Mouse (Mus musculus) intestine, embryonic 16.5 days (tissue): Measurements from ENCODE around the gene Rnft2. TPM values are rescaled to one million over a fixed set of nuclear protein-coding genes. Genes with fewer than 3 reads are reported as not detected.
A peak's percentile ranks its signal among the peaks of the same experiment; 100 is the strongest.

Experiments
- ATAC-seq: fragments of 200-750 bp; cut with Nextera tagmentation; 2 replicates; pipeline ENCODE4 v1.8.0; 2017; ENCODE audit warnings: moderate TSS enrichment, moderate library complexity
- H3K27ac ChIP-seq: fragments of 300-500 bp; sonication (generic); 2 replicates; pipeline ENCODE4 v1.5.1; 2014; ENCODE audit warnings: mild to moderate bottlenecking, low read length
- H3K27me3 ChIP-seq: fragments of 300-500 bp; sonication (generic); replicated peaks from 2 replicates; pipeline ENCODE4 v1.6.1; 2014; ENCODE audit warnings: low read length, control low read depth, mixed read lengths; ENCODE audit not compliant: control insufficient read depth, insufficient read depth
- H3K36me3 ChIP-seq: fragments of 300-500 bp; sonication (generic); 2 replicates; pipeline ENCODE4 v1.6.1; 2014; ENCODE audit warnings: low read length, control low read depth; ENCODE audit not compliant: control insufficient read depth, insufficient read depth
- H3K4me1 ChIP-seq: fragments of 300-500 bp; sonication (generic); 2 replicates; pipeline ENCODE4 v1.6.1; 2014; ENCODE audit warnings: low read length, control low read depth, mixed read lengths; ENCODE audit not compliant: control insufficient read depth, insufficient read depth
- H3K4me2 ChIP-seq: fragments of 300-500 bp; sonication (generic); 2 replicates; pipeline ENCODE4 v1.6.1; 2014; ENCODE audit warnings: low read depth, low read length, control low read depth
- H3K4me3 ChIP-seq: fragments of 300-500 bp; sonication (generic); 2 replicates; pipeline ENCODE4 v1.5.1; 2014; ENCODE audit warnings: mild to moderate bottlenecking, low read length
- H3K9ac ChIP-seq: fragments of 300-500 bp; sonication (generic); 2 replicates; pipeline ENCODE4 v1.6.1; 2014; ENCODE audit warnings: low read depth, low read length
- H3K9me3 ChIP-seq: fragments of 300-500 bp; sonication (generic); 2 replicates; pipeline ENCODE4 v1.6.1; 2016; ENCODE audit warnings: low read length, control low read depth; ENCODE audit not compliant: control insufficient read depth
- WGBS: fragments of 180-500 bp; shearing (Covaris S2); extraction: QIAGEN DNeasy Blood & Tissue Kit; methylation state at CpG from one replicate; pipeline ENCODE4 v1.1.7; 2014; 5-methylcytosine and 5-hydroxymethylcytosine counted together
- polyA plus RNA-seq: library from polyadenylated mRNA; unstranded; fragments of >200 nt; fragmentation: Nextera tagmentation; extraction: Ambion mirVana; gene quantifications from 2 replicates; pipeline ENCODE4 v1.2.1, GENCODE M21; 2015

Rnft2 gene
- polyA plus RNA-seq, 1 experiment from 2014 or later: 2.6 TPM

DNA sequence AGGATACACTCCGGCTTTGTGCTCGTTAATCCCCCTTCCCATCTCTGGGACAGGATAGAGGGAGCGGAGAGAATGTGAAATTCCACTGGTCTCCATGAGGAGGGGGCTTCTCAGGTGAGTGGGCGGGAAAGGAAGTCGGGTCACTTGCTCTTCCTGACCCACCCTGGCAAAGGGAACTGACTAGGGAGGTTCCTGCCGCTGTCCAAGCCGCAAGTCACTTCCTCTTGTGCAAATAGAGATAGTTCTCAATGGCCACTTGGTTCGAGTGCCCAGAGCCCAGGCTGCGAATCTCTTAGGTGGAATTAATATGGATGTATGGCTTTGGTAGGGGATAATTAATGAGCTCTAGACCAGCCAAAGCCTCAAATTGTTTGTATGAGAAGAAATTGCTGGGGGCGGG, 15.1 kb upstream of the Rnft2 start:
- no peak overlapping the region for H3K27ac ChIP-seq
- WGBS: 77% methylated on average over 10 of the region's 10 CpGs
- no peaks in the 10 kb centered on the region for H3K9me3 ChIP-seq
- no peak overlapping the region for H3K4me3 ChIP-seq
- ATAC-seq: no peak
- no peak overlapping the region for H3K4me2 ChIP-seq
- 0 out of 2 replicates have a peak, but pooled peaks cover 2% of the 10 kb centered on the region for H3K4me1 ChIP-seq
- H3K27me3 ChIP-seq: no peaks in the 10 kb centered on the region
- H3K36me3 ChIP-seq: peaks cover 26% of the 10 kb centered on the region
- no peak overlapping the region for H3K9ac ChIP-seq

DNA sequence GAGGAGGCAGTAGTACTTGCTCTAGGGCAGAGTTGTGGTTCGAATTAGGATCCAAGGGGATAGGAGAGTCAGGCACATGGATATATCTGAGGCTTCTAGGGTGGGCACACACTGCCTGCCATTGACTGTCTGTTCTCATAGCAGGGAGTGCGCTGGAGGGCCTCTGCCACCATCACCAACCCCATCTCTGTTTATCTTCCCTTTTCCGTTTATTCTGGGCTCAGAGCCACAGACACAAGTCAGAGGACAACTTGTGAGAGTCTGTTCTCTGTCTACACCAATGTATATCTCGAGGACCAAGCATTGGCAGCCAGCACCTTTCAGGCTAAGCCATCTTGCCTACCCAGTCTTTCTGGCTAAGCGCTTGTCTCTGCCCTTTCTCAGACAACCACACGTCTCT, 14.7 kb upstream of the Rnft2 start:
- H3K36me3 ChIP-seq: peaks cover 26% of the 10 kb centered on the region

DNA sequence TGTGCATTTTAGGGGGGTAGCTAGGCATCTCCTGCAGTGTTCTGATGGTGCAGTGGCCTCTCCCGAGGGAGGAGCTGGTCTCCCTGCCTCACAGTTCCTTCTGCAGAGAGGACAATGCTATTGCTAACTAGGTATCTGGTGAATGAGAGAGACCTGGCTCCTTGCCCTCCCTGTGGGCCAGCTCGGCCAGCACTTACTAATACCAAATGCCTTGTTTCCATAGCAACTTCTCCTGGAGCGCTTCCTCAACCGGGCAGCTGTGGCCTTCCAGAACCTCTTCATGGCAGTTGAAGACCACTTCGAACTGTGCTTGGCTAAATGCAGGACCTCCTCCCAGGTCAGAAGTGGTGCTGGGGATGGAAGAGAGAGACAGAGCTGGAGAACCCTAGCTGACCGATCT, 14.2 kb upstream of the Rnft2 start:
- Histone ChIP-seq H3K27me3 (no peaks in the 10 kb centered on the region), H3K36me3 (peaks cover 26% of the 10 kb centered on the region), H3K9ac (no peak overlapping the region), H3K4me1 (0 out of 2 replicates have a peak, but pooled peaks cover 2% of the 10 kb centered on the region), H3K9me3 (no peaks in the 10 kb centered on the region), H3K4me3 (no peak overlapping the region), H3K4me2 (no peak overlapping the region), H3K27ac (no peak overlapping the region)
- WGBS: 56% methylated on average over 6 of the region's 6 CpGs
- no peak for ATAC-seq

More for the DNA sequence above, 14.7 kb upstream of the Rnft2 start:
- no peak for ATAC-seq
- WGBS: 65% methylated on average over 6 of the region's 6 CpGs
- Histone ChIP-seq H3K9me3 (no peaks in the 10 kb centered on the region), H3K27me3 (no peaks in the 10 kb centered on the region), H3K4me1 (0 out of 2 replicates have a peak, but pooled peaks cover 2% of the 10 kb centered on the region), H3K4me3 (no peak overlapping the region), H3K4me2 (no peak overlapping the region), H3K9ac (no peak overlapping the region), H3K27ac (no peak overlapping the region)

DNA sequence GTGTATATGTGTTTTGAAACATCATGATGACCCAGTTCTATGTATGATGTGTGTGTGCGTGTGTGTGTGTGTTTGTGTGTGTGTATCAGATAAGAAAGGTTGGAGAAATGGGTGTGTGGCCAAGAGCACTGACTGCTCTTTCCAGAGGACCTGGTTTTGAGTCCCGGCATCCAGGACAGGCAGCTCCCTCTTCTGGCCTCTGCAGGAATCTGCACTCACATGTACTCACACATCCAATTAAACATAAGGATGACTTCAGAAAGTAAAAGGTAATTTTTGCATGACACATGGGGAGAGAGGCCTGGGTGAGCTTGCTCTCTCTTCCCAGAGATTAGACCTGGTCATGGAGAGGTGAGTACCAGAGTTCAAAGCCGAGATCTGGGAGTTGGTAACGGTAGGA, 12.1 kb upstream of the Rnft2 start:
- no peak overlapping the region for H3K27ac ChIP-seq
- 0 out of 2 replicates have a peak, but pooled peaks cover 2% of the 10 kb centered on the region for H3K4me1 ChIP-seq
- H3K27me3 ChIP-seq: no peaks in the 10 kb centered on the region
- no peak overlapping the region for H3K9ac ChIP-seq
- peaks cover 26% of the 10 kb centered on the region for H3K36me3 ChIP-seq
- H3K4me3 ChIP-seq: no peak overlapping the region
- no peaks in the 10 kb centered on the region for H3K9me3 ChIP-seq
- 92% methylated on average over 4 of the region's 4 CpGs for WGBS
- H3K4me2 ChIP-seq: no peak overlapping the region
- ATAC-seq: no peak

DNA sequence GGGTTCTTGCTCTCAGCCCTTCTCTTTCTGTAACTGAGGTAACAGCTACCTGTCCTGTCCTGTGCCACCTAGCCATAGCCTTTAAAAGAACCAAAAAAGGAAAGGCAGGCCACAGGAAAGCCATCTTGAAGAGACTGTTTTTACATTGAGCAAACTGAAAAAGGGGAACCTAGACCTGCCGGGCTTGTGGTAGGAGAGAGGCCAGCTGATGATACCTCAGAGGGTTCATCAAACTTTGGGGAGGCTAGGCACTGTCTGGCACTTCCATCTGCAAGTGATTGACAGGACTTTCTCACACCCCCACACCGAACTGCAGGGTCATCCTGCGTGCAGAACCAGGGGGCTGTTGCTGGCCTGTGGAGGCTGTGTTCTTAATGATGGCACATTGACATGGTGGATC, 8.6 kb upstream of the Rnft2 start:
- WGBS: 83% methylated on average over 3 of the region's 3 CpGs
- no peaks in the 10 kb centered on the region for H3K9me3 ChIP-seq

DNA sequence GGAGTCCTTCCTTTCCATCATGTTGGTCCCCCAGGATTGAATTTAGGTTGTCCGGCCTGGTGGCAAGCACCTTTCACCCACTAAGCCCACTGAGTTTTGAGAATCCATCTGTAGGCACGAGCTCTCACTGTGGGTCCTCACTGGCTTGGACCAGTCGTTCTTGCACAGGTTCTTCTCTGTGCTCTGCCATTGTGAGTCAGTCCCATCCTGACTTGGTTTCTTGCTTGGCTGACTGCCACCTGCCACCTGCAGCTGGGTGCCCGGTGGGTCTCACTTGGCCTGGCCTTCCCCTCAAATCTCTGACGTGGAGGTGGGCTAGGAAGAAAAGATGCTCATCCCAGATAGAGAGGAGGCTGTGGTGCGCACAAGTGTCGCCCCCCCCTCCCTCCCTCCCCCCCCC, 6.1 kb upstream of the Rnft2 start:
- Histone ChIP-seq H3K9ac (no peak overlapping the region), H3K27ac (no peak overlapping the region), H3K4me3 (no peak overlapping the region), H3K4me1 (peaks cover 6% of the 10 kb centered on the region; the same call in 1 of the 2 replicates), H3K4me2 (no peak overlapping the region), H3K27me3 (no peaks in the 10 kb centered on the region), H3K9me3 (no peaks in the 10 kb centered on the region), H3K36me3 (no peaks in the 10 kb centered on the region)
- 79% methylated on average over 7 of the region's 7 CpGs for WGBS
- no peak for ATAC-seq

More for the DNA sequence above, 8.6 kb upstream of the Rnft2 start:
- Histone ChIP-seq H3K27ac (no peak overlapping the region), H3K4me3 (no peak overlapping the region), H3K4me1 (no peaks in the 10 kb centered on the region), H3K36me3 (peaks cover 7% of the 10 kb centered on the region; the same call in 1 of the 2 replicates), H3K4me2 (no peak overlapping the region), H3K27me3 (no peaks in the 10 kb centered on the region), H3K9ac (no peak overlapping the region)
- no peak for ATAC-seq

DNA sequence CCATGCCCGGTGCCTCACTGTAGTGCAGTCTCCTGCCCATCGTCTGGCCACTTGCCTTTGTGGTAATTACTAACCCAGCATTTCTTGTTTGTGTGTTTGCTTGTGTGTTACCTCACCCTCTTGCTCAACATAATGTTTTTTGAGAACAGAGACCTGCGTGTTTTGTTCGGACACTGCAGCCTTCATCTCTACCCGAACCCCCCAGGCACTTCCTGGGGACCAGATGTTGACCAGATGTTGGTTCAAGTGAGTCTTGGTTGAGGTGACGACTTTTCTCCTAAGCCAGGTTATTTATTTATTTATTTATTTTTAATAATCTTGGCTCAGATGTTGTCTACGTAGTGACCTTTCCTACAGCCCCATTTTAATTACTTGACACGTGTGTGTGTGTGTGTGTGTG, 2.5 kb upstream of the Rnft2 start:
- Histone ChIP-seq H3K36me3 (no peaks in the 10 kb centered on the region), H3K4me1 (peaks cover 6% of the 10 kb centered on the region; the same call in 1 of the 2 replicates), H3K4me2 (no peak overlapping the region), H3K4me3 (no peak overlapping the region), H3K9ac (no peak overlapping the region), H3K9me3 (no peaks in the 10 kb centered on the region), H3K27ac (no peak overlapping the region), H3K27me3 (no peaks in the 10 kb centered on the region)
- no peak for ATAC-seq
- WGBS: 84% methylated on average over 8 of the region's 8 CpGs

DNA sequence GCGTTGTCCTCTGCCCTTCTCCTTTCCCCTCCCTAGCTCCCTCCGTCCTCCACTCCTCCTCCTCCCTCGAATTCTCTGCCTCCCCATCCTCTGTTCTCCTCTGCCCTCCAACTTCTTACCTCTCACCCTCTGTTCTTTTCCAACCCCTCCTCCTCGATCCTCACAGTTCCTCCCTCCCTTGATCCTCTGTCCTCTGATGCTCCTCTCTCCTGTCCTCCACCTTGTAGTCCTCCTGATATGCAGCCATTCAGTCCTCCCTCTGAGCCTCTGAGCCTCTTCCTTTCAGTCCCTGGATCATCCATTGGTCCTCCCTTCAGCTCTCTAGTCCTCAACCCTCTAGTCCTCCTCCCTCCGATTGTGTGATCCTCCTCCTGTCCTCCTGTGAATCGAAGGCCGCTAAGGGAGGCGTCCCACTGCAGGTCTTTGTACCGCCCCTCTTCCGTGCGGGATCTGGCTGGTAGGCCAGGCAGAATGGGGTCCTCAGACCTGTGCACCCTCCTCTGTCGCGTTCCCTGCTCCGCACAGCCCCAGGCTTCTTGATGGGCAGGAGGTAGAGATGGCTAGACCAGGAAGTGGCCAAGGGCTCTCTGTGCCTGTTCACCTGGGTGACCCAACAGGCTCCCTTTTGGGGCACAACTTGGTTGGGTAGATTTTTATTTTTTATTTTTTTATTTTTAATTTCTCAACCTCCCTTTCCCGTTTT, 841 bp upstream of the Rnft2 start:
- no peak for ATAC-seq
- Histone ChIP-seq H3K9ac (peak overlapping the region; percentile 75), H3K36me3 (no peaks in the 10 kb centered on the region), H3K4me2 (peak overlapping the region; percentile 62), H3K4me3 (peak overlapping the region; percentile 80), H3K9me3 (no peaks in the 10 kb centered on the region), H3K27ac (peak overlapping the region; percentile 58), H3K27me3 (no peaks in the 10 kb centered on the region), H3K4me1 (peaks cover 6% of the 10 kb centered on the region; the same call in 1 of the 2 replicates)
- 6% methylated on average over 15 of the region's 15 CpGs for WGBS

DNA sequence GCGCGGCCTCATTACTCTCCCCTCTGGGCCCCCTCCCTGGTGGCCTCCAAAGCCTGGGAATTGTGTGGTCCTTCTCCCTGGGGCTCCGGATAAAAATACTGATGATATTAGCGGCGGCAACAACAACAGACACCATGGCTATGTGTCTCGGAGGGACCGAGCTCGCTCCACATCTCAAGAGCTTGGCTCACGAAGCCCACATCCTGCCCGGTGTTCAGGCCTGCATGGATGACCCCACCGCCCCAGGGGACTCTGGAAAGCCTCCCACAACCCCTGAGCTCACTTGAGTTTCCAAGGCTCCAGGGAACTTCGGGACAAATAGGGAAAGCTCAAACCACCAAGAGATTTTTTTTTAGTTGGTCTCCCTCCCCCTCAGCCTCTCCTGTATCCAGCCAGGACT, 5.2 kb downstream of the Rnft2 start:
- 85% methylated on average over 12 of the region's 12 CpGs for WGBS
- ATAC-seq: no peak
- H3K4me2 ChIP-seq: no peak overlapping the region
- H3K36me3 ChIP-seq: peaks cover 2% of the 10 kb centered on the region; the same call in 1 of the 2 replicates
- H3K4me3 ChIP-seq: no peak overlapping the region
- no peak overlapping the region for H3K27ac ChIP-seq
- H3K9ac ChIP-seq: no peak overlapping the region
- H3K9me3 ChIP-seq: no peaks in the 10 kb centered on the region
- H3K4me1 ChIP-seq: no peaks in the 10 kb centered on the region
- H3K27me3 ChIP-seq: no peaks in the 10 kb centered on the region
